Mouse (Mus musculus): Measurements from ENCODE around the gene Fbxo47.
A peak's percentile ranks its signal among the peaks of the same experiment; 100 is the strongest.
"Not testable (repeated sequence)": the region's sequence is repeated elsewhere in the genome, so short reads cannot be mapped to it uniquely, and the experiment has no call there.

Gene Fbxo47

DNA sequence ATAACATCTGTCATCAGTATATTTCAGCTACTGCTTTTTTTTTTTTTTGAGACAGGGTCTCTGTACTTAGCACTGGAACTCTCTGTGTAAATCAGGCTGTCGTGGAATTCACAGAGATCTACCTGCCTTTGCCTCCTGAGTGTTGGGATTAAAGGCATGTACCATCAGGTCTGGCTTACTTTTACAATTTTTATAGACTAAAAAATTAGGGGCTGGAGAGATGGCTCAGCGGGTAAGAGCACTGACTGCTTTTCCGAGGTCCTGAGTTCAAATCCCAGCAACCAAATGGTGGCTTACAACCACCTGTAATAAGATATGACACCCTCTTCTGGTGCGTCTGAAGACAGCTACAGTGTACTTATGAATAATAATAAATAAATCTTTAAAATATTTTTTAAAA lies 3.6 kb downstream of the Fbxo47 start:
- no peak for DNase-seq (ENCODE audit: low spot score in 2 of 2)

DNA sequence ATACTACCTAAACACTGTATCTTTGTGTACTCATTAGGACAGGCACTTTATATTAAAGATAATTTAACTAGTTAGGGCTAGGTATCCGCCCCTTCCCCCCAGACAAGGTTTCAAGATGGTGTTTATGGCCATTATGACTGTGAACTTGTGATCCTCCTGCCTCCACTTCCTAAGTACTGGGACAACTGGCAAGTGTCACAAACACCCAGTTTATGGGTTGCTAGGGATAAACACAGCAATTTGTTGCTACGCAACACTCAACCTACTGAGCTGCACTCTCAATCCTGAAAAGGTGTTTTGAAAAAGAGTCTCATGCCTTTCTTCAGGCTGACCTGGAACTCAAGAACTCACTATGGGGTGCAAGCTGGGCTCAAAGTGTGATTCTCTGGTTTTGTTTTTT lies 6.6 kb downstream of the Fbxo47 start:
- no peak for DNase-seq (ENCODE audit: low spot score in 2 of 2)

DNA sequence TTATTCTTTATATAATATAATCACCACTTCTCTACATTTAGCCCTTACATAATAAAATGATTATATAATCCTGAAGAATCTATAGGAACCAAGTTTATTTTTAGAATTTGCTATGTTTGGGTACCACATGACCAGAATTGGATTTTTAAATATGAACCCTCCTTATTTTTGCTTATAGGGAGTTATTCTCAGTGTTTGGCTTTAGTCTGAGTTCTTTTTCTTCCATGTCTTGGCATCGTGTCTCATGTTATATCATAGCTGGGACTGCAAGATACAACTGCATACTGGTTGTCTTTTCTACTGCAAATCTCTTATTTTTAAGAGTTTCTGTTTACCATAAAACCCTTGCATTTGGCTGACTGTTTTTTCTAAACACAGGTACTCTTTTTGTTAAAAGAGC lies 9.6 kb downstream of the Fbxo47 start:
- DNase-seq (ENCODE audit: low spot score in 2 of 2): no peak

DNA sequence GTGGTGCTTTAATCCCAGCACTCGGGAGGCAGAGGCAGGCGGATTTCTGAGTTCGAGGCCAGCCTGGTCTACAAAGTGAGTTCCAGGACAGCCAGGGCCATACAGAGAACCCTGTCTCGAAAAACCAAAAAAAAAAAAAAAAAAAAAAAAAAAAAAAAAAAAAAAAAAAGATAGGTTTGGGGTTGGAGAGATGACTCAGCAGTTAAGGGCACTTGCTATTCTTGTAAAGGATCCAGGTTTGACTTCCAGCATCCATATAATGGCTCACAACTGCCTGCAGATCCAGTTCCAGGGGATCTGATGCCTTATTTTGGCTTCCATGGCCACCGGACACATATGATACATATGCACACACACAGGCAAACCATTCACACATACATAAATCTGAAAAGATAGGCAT lies 11.6 kb downstream of the Fbxo47 start:
- DNase-seq (ENCODE audit: low spot score in 2 of 2): not testable (repeated sequence)

DNA sequence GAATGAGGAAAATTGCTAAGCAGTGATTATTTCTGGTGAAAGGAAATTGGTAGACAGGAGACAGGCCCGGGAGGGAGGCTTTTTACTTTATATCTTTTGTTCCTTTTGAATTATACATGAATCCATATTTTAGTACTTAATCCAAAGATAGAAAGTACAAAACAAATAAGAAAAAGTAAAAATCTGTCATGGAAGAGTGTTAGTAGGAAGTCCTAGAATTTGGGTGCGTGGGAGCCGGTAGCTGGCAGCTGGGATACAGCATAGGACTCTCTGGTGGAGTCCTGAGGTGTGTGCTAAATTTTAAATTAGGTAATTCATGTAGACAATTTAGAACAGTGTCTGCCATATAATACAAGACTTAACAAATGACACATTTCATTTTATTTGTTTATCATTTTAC lies 16.4 kb downstream of the Fbxo47 start:
- DNase-seq (ENCODE audit: low spot score in 2 of 2): no peak

DNA sequence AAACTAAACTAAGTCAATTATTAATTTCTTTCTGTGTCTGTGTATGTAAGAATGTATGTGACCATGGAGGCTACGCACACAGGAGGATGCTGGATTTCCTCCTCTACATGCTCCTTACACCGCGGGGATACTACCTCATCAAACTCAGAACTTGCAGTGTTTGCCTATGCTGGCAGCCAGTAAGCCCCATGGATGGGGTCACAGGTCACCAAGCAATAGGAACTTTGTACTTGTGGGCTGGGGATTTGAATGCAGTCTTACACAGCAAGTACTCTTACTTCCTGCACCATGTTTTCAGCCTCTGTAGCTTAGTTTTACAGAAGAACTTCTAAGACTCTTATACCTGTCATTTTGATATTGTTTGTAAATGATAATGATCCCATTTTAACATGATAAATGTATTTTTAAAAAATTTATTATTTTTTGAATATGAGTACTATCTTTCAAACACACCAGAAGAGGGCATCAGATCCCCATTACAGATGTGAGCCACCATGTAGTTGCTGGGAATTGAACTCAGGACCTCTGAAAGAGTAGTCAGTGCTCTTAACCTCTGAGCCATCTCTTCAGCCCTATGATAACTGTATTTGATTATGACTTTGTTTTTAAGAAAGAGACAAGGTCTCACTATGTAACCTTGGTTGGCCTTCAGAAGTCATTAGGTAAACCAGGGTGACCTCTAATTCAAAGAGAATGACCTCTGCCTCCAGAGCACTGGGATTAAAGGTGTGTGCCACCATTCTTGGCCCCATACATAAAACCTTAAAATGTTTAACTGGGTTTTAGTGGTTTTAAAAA lies 17.7 kb downstream of the Fbxo47 start:
- DNase-seq (ENCODE audit: low spot score in 2 of 2): no peak

DNA sequence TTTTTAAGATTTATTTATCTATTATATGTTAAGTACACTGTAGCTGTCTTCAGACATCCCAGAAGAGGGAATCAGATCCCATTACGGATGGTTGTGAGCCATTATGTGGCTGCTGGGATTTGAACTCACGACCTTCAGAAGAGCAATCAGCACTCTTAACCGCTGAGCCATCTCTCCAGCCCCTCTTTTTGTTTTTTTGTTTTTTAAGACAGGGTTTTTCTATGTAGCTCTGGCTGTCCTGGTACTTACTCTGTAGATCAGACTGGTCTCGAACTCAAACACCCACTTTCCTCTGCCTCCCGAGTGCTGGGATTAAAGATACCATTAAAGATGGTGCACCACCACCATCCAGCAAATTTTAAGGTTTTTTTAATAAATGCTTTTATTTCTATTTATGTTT lies 18.5 kb downstream of the Fbxo47 start:
- no peak for DNase-seq (ENCODE audit: low spot score in 2 of 2)

DNA sequence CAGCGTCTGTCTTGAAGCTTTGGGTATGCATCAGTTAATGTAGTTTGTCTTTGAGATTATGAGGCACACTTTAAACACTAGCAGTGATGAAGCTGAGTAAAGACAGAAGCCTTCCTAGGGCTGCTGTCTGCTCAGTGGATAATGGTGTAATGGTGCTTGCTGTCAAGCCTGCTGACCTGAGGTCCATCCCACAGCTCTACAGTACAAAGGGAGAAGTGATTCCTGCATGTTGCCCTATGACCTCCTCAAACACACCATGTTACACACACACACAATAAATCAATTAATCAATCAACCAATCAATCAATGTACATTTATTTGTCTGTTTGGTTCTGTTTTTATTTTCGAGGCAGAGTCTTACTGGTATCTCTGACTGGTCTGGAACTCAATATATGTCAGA lies 21.8 kb downstream of the Fbxo47 start:
- DNase-seq (ENCODE audit: low spot score in 2 of 2): no peak

DNA sequence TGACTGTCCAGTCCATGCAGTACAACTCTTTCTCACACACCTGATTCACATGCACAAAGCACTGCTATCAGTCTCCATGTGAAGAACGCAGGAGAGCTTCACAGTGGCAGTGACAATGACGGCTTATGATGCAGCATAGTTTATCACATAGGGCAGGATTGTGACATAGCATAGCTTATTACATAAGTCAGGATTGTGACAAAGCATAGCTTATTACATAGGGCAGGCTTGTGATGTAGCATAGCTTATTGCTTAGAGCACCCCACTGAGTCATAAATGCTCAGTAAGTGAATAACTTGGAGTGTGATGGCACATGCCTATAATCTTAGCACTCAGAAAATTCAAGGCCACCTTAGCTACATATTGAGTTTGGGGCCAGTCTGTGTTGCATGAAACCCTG lies 28.5 kb downstream of the Fbxo47 start:
- DNase-seq (ENCODE audit: low spot score in 2 of 2): no peak

DNA sequence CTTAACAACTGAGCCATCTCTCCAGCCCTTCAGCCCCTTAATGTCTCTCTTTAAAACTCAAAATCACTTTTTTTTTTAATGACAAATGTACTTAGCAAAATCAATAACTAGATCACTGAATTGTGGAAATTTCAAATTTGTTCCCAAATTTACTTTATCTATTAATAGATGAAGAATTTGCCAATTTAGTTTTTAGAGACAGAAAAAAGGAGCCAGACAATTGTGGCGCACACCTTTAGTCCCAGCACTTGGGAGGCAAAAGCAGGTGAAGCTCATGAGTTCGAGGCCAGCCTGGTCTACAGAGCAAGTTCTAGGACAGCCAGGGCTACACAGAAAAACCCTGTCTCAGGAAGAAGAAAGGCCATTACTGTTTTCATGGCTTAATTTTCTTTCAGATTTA lies 32.4 kb downstream of the Fbxo47 start:
- no peak for DNase-seq (ENCODE audit: low spot score in 2 of 2)

DNA sequence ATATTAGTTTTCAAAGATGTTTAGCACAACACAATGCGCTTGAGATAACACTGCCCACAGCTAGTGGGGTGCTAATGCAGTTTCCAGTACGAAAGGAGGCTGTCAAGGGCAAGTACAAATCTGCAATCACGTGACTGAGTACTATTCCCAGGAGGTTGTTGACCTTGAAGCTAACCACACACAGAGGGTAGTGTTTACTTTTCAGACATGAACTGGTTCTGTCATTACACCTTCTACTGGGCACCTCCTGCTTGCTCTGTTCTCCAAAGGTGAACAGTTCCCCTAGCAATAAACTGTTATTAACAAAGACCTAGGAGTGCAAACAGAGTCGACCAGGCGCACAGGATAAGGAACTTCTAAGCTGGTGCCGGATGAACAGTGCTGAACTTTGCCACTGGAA lies 33.6 kb downstream of the Fbxo47 start:
- no peak for DNase-seq (ENCODE audit: low spot score in 2 of 2)

DNA sequence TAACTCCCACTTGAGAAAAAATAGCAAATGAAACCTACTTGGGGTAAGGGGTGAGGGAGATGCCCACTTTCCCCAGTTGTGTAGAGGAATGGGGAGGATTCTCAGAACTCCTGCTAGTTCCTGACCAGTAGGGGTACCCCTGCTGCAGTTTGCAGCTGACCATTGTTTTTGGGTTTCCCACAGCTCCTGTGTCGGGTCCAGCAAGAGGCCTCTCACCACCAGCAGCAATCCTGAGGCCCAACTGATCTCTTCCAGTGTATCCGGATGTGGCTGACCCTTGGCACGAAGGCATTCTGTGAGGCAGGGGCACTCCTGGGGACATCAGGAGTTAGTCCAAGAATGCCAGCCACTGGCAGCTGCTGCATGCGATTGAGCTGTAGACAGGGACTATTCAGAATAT lies 42.0 kb downstream of the Fbxo47 start:
- DNase-seq (ENCODE audit: low spot score in 2 of 2): no peak

DNA sequence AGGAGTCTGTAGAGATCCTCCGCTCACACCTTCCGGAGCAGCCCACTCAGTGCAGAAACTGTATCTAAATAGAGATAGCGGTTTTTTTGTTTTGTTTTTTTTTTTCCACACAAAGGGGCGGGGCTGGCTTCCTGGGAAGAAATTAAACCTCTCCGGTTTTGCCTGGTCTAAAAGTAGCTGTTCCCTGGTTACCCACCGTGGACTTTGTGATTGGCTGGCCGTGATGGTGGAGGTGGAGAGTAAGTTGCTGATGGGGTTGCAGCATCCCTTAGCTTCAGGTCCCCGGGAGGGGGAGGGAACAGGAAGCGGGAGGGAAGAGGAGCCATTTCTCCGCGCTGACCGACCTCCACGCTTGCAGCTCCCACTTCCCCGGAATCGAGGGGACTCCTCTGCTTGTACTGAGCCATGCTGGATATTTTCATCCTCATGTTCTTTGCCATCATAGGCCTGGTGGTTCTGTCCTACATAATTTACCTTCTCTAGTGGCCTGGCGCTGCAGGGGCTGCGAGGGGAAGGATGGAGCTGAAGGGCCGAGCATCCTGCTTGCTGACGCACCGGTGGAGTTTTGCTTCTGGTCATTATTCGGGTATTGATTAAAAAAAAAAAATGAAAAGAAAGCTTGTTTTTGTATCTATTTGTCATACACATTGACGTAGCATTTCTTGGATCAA lies 42.8 kb downstream of the Fbxo47 start:
- peak; percentile 74 to 85 for DNase-seq (ENCODE audit: low spot score in 2 of 2)

DNA sequence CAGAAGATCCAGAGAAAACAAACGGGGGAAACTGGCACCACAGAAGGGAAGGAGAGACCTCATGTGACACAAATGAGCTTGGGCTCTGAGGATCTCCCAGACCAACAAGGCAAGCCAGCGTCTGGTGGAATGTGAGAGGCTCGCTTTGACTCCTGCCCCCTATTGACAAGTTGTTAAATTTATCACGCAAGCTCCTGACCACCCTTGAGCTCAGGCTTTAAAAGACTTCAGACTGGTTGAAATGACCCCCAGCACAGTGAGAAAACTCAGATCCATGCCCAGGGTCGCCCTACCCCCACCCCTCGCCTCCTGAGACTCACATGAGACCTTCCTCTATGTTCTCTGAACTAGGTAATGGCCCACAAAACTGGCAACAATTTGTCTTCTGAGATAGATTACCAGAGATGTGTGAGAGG lies 43.4 kb downstream of the Fbxo47 start, which contains the start of gene B230217C12Rik:
Gene B230217C12Rik, plus strand, starts transcription at position 242 of the 416 bp plus-strand sequence.
- DNase-seq (ENCODE audit: low spot score in 2 of 2): no peak

DNA sequence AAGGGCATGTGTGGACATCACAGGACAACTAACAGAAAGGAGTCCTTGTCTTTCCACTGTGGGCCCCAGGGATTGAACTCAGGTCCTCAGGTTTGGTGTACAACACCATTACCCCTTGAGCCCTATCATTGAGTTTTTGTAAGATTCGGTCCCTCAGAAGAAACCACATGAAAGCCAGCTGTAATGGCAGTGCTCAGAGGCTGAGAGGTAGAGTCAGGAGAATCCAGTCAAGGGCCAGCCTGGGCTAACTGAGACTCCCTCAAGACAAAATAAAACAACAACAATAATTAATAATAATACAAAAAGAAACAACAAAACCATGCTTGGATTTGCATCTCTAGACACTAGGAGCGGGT lies 43.8 kb downstream of the Fbxo47 start:
- peak in 1 of 2 experiments; percentile 4 for DNase-seq (ENCODE audit: low spot score in 2 of 2)

DNA sequence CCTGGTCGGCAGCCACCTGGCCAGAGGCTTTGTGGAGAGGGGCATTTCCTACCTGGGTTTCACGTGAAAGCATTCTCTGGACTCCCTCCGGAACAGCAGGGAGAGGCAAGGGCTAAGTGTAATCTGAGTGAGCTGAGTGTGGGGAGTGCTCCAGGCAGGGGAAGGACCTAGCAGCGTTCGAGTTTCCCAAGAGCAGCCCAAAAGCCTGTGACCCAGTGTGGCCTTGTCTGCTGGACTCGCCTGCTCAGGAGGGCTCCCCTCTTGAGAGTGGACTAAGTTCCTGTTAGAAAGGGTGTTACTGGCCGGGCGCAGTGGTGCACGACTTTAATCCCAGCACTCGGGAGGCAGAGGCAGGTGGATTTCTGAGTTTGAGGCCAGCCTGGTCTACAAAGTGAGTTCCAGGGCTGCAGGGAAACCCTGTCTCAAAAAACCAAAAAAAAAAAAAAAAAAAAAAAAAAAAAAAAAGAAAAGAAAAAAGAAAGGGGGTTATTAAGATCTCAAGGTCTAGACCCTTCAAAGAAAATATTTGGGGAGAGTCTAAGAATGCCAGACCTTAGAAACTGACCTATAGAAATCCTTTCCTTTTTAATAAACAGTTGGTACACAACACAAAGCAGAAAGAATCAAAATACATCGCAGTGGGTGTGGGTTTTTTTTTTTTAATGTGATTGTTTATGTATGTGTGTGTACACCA lies 44.4 kb downstream of the Fbxo47 start:
- DNase-seq (ENCODE audit: low spot score in 2 of 2): no peak

DNA sequence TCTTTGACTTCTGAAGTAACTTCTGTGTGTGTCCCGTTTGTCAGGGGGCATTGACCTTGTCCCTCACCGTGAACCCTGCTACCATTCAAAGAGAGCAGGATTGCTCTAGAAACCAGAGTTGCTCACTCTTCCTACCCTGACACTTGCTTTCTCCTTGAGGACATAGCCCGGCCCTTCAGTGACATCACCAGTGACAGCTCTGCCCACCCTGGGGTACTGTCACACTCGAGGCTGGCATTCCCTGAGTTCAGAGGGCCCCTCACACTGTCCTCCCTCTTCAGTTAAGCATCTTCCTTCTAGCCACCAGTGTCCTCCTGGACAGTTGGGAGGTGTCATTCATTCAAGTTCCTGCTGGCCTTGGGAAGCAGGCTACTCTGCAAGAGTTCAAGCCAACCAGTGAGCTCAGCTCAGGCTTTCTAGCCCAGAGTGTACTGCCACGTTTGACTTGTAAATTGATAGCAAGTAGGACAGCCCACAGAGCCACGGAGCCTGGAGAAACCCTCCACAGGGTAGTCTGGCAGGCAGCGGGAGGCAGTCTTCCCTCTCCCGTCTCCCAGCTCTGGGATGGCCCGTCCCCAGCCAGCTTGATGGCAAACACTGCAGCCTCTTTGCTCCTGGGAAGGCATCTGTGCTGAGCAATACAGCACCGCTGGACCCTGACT lies 45.0 kb downstream of the Fbxo47 start:
- no peak for DNase-seq (ENCODE audit: low spot score in 2 of 2)

DNA sequence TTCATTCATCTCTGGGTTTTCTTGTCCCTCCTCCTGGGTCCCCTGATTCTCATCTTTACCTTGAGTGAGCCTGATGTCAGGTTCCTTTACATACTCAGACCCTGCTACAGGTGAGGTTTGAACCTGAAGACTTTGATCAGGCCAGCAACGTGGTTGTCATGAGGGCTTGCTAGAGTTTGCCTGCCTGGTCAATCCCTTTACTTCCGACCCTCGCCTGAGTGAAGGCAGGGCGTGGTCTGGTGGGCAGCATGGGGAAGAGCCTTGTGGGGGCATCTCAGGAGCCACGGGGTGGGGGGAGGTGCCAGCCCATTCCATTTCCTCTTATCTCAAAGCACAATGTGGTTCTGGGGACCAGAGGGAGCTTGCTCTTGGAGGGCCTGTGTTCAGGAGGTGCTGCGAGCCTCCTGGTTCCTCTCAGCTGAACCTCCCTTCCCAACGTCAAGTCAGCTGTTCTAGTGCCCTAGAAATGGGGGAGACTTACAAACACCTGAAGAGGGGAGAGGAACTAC lies 46.3 kb downstream of the Fbxo47 start:
- no peak for DNase-seq (ENCODE audit: low spot score in 2 of 2)

DNA sequence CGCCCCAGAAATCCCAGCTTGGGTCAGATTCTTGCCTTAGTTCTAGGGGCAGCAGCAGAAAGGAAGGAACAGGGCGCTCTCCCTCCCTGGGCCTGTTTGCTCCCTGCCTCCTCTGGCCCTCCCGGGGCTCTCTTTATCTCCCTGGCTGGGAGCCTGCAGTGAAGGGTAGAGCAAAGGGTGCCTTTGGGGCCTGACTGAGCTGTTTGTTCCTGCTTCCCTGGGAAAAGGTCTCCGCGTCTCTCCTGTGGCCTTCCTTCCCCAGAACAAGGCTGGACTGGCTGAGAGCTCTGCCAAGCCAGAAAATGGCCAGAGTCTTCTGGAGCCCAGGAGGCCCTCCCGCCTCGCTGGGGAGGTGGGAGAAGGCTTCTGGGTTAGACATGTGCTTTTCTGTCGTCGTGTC lies 46.9 kb downstream of the Fbxo47 start:
- DNase-seq (ENCODE audit: low spot score in 2 of 2): not testable (repeated sequence)

DNA sequence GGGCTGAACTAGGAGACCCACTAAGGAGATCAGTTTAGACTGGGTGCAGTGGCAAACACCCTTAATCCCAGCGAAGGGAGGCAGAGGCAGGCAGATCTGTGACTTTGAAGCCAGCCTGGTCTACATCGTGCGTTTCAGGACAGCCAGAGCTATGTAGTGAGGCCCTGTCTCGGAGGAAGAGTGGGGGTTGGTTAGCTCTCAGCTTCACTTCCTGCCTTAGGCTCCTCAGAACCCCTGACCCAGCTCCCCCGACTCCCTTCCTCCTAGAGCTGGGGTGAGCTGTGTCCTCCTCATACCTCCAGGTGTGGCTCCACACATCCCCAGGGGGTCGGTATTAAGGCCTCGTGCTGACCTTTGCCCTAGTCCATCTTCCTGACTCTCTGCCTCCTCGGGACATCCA lies 47.4 kb downstream of the Fbxo47 start:
- no peak for DNase-seq (ENCODE audit: low spot score in 2 of 2)

DNA sequence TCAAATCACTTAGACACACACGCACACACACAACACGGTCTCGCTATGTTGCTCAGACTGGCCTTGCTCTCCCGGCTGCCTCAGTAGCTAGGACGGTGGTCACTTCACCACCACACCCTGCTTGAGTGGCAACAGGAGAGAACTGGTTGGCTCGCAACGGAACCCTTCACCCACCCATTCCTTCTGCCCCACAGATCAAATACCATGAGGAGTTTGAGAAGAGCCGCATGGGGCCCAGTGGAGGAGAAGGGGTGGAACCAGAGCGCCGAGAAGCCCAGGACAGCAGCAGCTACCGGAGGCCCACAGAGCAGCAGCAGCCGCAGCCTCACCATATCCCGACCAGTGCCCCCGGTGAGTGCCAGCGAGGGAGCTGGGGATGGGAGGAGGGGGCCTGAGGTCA lies 50.6 kb downstream of the Fbxo47 start:
- DNase-seq (ENCODE audit: low spot score in 2 of 2): no peak

DNA sequence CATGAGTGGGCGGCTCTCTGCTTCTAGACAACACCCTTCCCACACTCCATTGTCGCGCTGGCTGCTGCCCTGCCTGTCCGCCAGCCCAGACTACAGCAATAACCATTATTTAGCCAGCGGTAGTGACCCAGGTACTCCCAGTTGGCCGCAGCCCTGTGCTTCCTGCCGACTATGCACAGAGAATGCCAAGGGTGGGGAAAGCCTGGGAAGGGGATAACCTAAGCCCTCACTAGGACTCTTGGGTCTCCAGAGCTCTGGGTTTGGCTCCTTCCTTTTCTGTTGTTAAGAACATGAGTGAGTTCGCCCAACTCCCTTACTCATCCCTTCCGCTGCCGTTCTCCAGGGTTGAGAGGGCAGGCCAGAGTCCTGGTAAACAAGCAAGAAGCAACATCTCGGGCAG lies 52.0 kb downstream of the Fbxo47 start:
- DNase-seq (ENCODE audit: low spot score in 2 of 2): no peak
